ENCODE assay signal across 8 mouse cellular contexts in genomic region chr12:113155076-113155771, GRCm38 (mm10). TPM values are rescaled to one million over a fixed set of nuclear protein-coding genes. Genes with fewer than 3 reads are reported as not detected.
A peak's percentile ranks its signal among the peaks of the same experiment; 100 is the strongest.
DNase-seq lines count a peak whose midpoint lies in the region; ATAC-seq and TF ChIP-seq lines count a peak whose summit lies in the region.

No protein-coding gene starts in this region.

- intact Hi-C loops in left cerebral cortex, adult 2 months (cut with DNase I) = loop anchor here (5.0 kb wide), 1 partner anchor 143 kb away; the partner anchor contains the start of gene Pacs2
- intact Hi-C loops in left cerebral cortex, postnatal 36 days (cut with DNase I) = no loop called here

- no peaks in the 10 kb centered on the region for H3K9me3 ChIP-seq in forebrain, embryonic 12.5 days
- H3K9me3 ChIP-seq in hindbrain, embryonic 13.5 days = no peaks in the 10 kb centered on the region
- no peaks in the 10 kb centered on the region for H3K9me3 ChIP-seq in limb, embryonic 13.5 days
- H3K9me3 ChIP-seq in midbrain, embryonic 11.5 days (ENCODE audit: control insufficient read depth, low read length) = no peaks in the 10 kb centered on the region

- H3K9ac ChIP-seq in forebrain, embryonic 12.5 days = peak overlapping the region; percentile 44; the same call in 1 of the 2 replicates
- H3K9ac ChIP-seq in hindbrain, embryonic 13.5 days = peak overlapping the region; percentile 69
- peak overlapping the region; percentile 70 for H3K9ac ChIP-seq in limb, embryonic 13.5 days
- peak overlapping the region; percentile 71 for H3K9ac ChIP-seq in midbrain, embryonic 11.5 days (ENCODE audit: low read length)

- peak overlapping the region; percentile 78 for H3K27ac ChIP-seq in left cerebral cortex, adult 2 months
- H3K27ac ChIP-seq in forebrain, embryonic 12.5 days = no peak overlapping the region; the same call in 1 of the 2 replicates
- peak overlapping the region; percentile 56 for H3K27ac ChIP-seq in hindbrain, embryonic 13.5 days
- H3K27ac ChIP-seq in limb, embryonic 13.5 days = peak overlapping the region; percentile 44
- H3K27ac ChIP-seq in midbrain, embryonic 11.5 days (ENCODE audit: low read depth, low read length) = no peak overlapping the region; the same call in 1 of the 2 replicates

- peak; percentile 7; the same call in 1 of the 2 replicates for ATAC-seq in forebrain, embryonic 12.5 days (ENCODE audit: low FRiP score)
- ATAC-seq in hindbrain, embryonic 13.5 days (ENCODE audit: low FRiP score) = peak; percentile 9; the same call in 1 of the 2 replicates
- peak; percentile 0; the same call in 1 of the 2 replicates for ATAC-seq in limb, embryonic 13.5 days (ENCODE audit: low FRiP score, low read depth)
- ATAC-seq in midbrain, embryonic 11.5 days (ENCODE audit: low FRiP score) = peak; percentile 8; the same call in 1 of the 2 replicates

- peaks cover 33% of the 10 kb centered on the region for H3K4me1 ChIP-seq in forebrain, embryonic 12.5 days
- peaks cover 33% of the 10 kb centered on the region for H3K4me1 ChIP-seq in hindbrain, embryonic 13.5 days (replicated peaks)
- H3K4me1 ChIP-seq in limb, embryonic 13.5 days = peaks cover 33% of the 10 kb centered on the region
- H3K4me1 ChIP-seq in midbrain, embryonic 11.5 days (ENCODE audit: control insufficient read depth, insufficient read depth, low read length) = peaks cover 23% of the 10 kb centered on the region

- no peak for DNase-seq in left cerebral cortex, adult 2 months (ENCODE audit: extremely low spot score in 1 of 2, low spot score in 2 of 2)
- no peak for DNase-seq in left cerebral cortex, postnatal 36 days (ENCODE audit: low spot score in 2 of 2)
- peak; percentile 60 for DNase-seq in adrenal gland, postnatal 25 days
- no peak for DNase-seq in midbrain, embryonic 11.5 days (ENCODE audit: low spot score, missing footprints)
- peak; percentile 62 for DNase-seq in testis, postnatal 10 days (ENCODE audit: low spot score)

- H3K27me3 ChIP-seq in forebrain, embryonic 12.5 days = peaks cover 47% of the 10 kb centered on the region
- peaks cover 42% of the 10 kb centered on the region for H3K27me3 ChIP-seq in hindbrain, embryonic 13.5 days
- H3K27me3 ChIP-seq in limb, embryonic 13.5 days = peaks cover 39% of the 10 kb centered on the region
- peaks cover 13% of the 10 kb centered on the region; the same call in 1 of the 2 replicates for H3K27me3 ChIP-seq in midbrain, embryonic 11.5 days (ENCODE audit: control insufficient read depth, insufficient read depth, low read length)

- peaks cover 5% of the 10 kb centered on the region; the same call in 1 of the 2 replicates for H3K36me3 ChIP-seq in forebrain, embryonic 12.5 days (replicated peaks)
- no peaks in the 10 kb centered on the region for H3K36me3 ChIP-seq in hindbrain, embryonic 13.5 days
- H3K36me3 ChIP-seq in limb, embryonic 13.5 days = peaks cover 9% of the 10 kb centered on the region
- no peaks in the 10 kb centered on the region for H3K36me3 ChIP-seq in midbrain, embryonic 11.5 days (ENCODE audit: control insufficient read depth, insufficient read depth, low read length)

- peak overlapping the region; percentile 67 for H3K4me2 ChIP-seq in forebrain, embryonic 12.5 days
- peak overlapping the region; percentile 62 for H3K4me2 ChIP-seq in hindbrain, embryonic 13.5 days
- H3K4me2 ChIP-seq in limb, embryonic 13.5 days (replicated peaks) = peak overlapping the region; percentile 90
- peak overlapping the region; percentile 64 for H3K4me2 ChIP-seq in midbrain, embryonic 11.5 days

- 4% methylated on average over 32 of the region's 32 CpGs for WGBS in forebrain, embryonic 12.5 days
- 4% methylated on average over 32 of the region's 32 CpGs for WGBS in hindbrain, embryonic 13.5 days
- 4% methylated on average over 32 of the region's 32 CpGs for WGBS in limb, embryonic 13.5 days
- 5% methylated on average over 32 of the region's 32 CpGs for WGBS in midbrain, embryonic 11.5 days

- no peak for TF ChIP-seq CTCF in left cerebral cortex, adult 2 months (IDR thresholded peaks at IDR 0.05)

- peak overlapping the region; percentile 31 for H3K4me3 ChIP-seq in left cerebral cortex, adult 2 months
- H3K4me3 ChIP-seq in forebrain, embryonic 12.5 days (replicated peaks) = peak overlapping the region; percentile 67
- peak overlapping the region; percentile 38 for H3K4me3 ChIP-seq in hindbrain, embryonic 13.5 days
- H3K4me3 ChIP-seq in limb, embryonic 13.5 days = peak overlapping the region; percentile 65
- peak overlapping the region; percentile 25 for H3K4me3 ChIP-seq in midbrain, embryonic 11.5 days (ENCODE audit: low read depth, low read length)

RNA-seq across cellular contexts. Expression of gene Tedc1, which starts 1.0 kb away (rescaled TPM):
- 1 to 10 TPM; 1.7 to 2.2 TPM for total RNA-seq in left cerebral cortex, adult 2 months (2021)
- 1 to 10 TPM; 1.5 to 2.1 TPM for total RNA-seq in left cerebral cortex, postnatal 36 days (2021)
- 1.4 and 2.5 TPM in 2 replicates for total RNA-seq in adrenal gland, postnatal 25 days (2021)
- polyA plus RNA-seq in forebrain, embryonic 12.5 days (2016; fragmentation: Nextera tagmentation; extraction: Ambion mirVana) = 48.3 and 49.6 TPM in 2 replicates
- 19.9 and 20.7 TPM in 2 replicates for polyA plus RNA-seq in hindbrain, embryonic 13.5 days (2015; fragmentation: Nextera tagmentation; extraction: Ambion mirVana)
- 35.5 and 36.6 TPM in 2 replicates for polyA plus RNA-seq in limb, embryonic 13.5 days (2015; fragmentation: Nextera tagmentation; extraction: Ambion mirVana)
- 25.6 and 31.5 TPM in 2 replicates for polyA plus RNA-seq in midbrain, embryonic 11.5 days (2014; fragmentation: Nextera tagmentation; extraction: Ambion mirVana)

RNA-seq across cellular contexts. Expression of gene Crip1, which starts 9.1 kb away (rescaled TPM):
- total RNA-seq in left cerebral cortex, adult 2 months (2021) = 10 to 100 TPM; 14.4 to 15.0 TPM
- total RNA-seq in left cerebral cortex, postnatal 36 days (2021) = 10 to 100 TPM; 12.9 to 14.2 TPM
- 28.9 and 30.2 TPM in 2 replicates for total RNA-seq in adrenal gland, postnatal 25 days (2021)
- 48.5 and 62.0 TPM in 2 replicates for polyA plus RNA-seq in forebrain, embryonic 12.5 days (2016; fragmentation: Nextera tagmentation; extraction: Ambion mirVana)
- 47.1 and 48.0 TPM in 2 replicates for polyA plus RNA-seq in hindbrain, embryonic 13.5 days (2015; fragmentation: Nextera tagmentation; extraction: Ambion mirVana)
- 147 and 154 TPM in 2 replicates for polyA plus RNA-seq in limb, embryonic 13.5 days (2015; fragmentation: Nextera tagmentation; extraction: Ambion mirVana)
- polyA plus RNA-seq in midbrain, embryonic 11.5 days (2014; fragmentation: Nextera tagmentation; extraction: Ambion mirVana) = 87.1 and 95.7 TPM in 2 replicates

RNA-seq across cellular contexts. Expression of gene Crip2, which starts 15.2 kb away (rescaled TPM):
- 100 to 1,000 TPM; 143 to 148 TPM for total RNA-seq in left cerebral cortex, adult 2 months (2021)
- total RNA-seq in left cerebral cortex, postnatal 36 days (2021) = 100 to 1,000 TPM; 154 to 164 TPM
- 65.9 and 69.0 TPM in 2 replicates for total RNA-seq in adrenal gland, postnatal 25 days (2021)
- 223 and 227 TPM in 2 replicates for polyA plus RNA-seq in forebrain, embryonic 12.5 days (2016; fragmentation: Nextera tagmentation; extraction: Ambion mirVana)
- 324 and 347 TPM in 2 replicates for polyA plus RNA-seq in hindbrain, embryonic 13.5 days (2015; fragmentation: Nextera tagmentation; extraction: Ambion mirVana)
- 70.0 and 70.4 TPM in 2 replicates for polyA plus RNA-seq in limb, embryonic 13.5 days (2015; fragmentation: Nextera tagmentation; extraction: Ambion mirVana)
- polyA plus RNA-seq in midbrain, embryonic 11.5 days (2014; fragmentation: Nextera tagmentation; extraction: Ambion mirVana) = 226 and 247 TPM in 2 replicates

RNA-seq across cellular contexts. Expression of gene Tmem121, which starts 30.5 kb away (rescaled TPM):
- total RNA-seq in left cerebral cortex, adult 2 months (2021) = 10 to 100 TPM; 27.8 to 28.6 TPM
- total RNA-seq in left cerebral cortex, postnatal 36 days (2021) = 10 to 100 TPM; 24.9 to 31.1 TPM
- total RNA-seq in adrenal gland, postnatal 25 days (2021) = 4.1 and 4.3 TPM in 2 replicates
- polyA plus RNA-seq in forebrain, embryonic 12.5 days (2016; fragmentation: Nextera tagmentation; extraction: Ambion mirVana) = 21.6 and 21.9 TPM in 2 replicates
- polyA plus RNA-seq in hindbrain, embryonic 13.5 days (2015; fragmentation: Nextera tagmentation; extraction: Ambion mirVana) = 32.4 and 34.9 TPM in 2 replicates
- polyA plus RNA-seq in limb, embryonic 13.5 days (2015; fragmentation: Nextera tagmentation; extraction: Ambion mirVana) = 21.2 and 23.4 TPM in 2 replicates
- polyA plus RNA-seq in midbrain, embryonic 11.5 days (2014; fragmentation: Nextera tagmentation; extraction: Ambion mirVana) = 11.5 and 13.1 TPM in 2 replicates

RNA-seq across cellular contexts. Expression of gene Mta1, which starts 57.1 kb away (rescaled TPM):
- 10 to 100 TPM; 72.9 to 76.5 TPM for total RNA-seq in left cerebral cortex, adult 2 months (2021)
- total RNA-seq in left cerebral cortex, postnatal 36 days (2021) = 10 to 100 TPM; 79.8 to 80.2 TPM
- 104 and 109 TPM in 2 replicates for total RNA-seq in adrenal gland, postnatal 25 days (2021)
- polyA plus RNA-seq in forebrain, embryonic 12.5 days (2016; fragmentation: Nextera tagmentation; extraction: Ambion mirVana) = 22.2 and 22.7 TPM in 2 replicates
- polyA plus RNA-seq in hindbrain, embryonic 13.5 days (2015; fragmentation: Nextera tagmentation; extraction: Ambion mirVana) = 13.7 and 16.6 TPM in 2 replicates
- 17.8 and 18.7 TPM in 2 replicates for polyA plus RNA-seq in limb, embryonic 13.5 days (2015; fragmentation: Nextera tagmentation; extraction: Ambion mirVana)
- polyA plus RNA-seq in midbrain, embryonic 11.5 days (2014; fragmentation: Nextera tagmentation; extraction: Ambion mirVana) = 19.2 and 21.4 TPM in 2 replicates

Comparison
In these comparisons a context has a peak if more than half of its experiments do, and no peak if none do; other contexts are left out.
1. DNase-seq: peak in adrenal gland, postnatal 25 days (single experiment) and testis, postnatal 10 days (single experiment); none in left cerebral cortex, adult 2 months (0 of 2), left cerebral cortex, postnatal 36 days (0 of 2) and midbrain, embryonic 11.5 days (single experiment).
2. H3K27ac ChIP-seq: peak in left cerebral cortex, adult 2 months (single experiment), hindbrain, embryonic 13.5 days (single experiment) and limb, embryonic 13.5 days (single experiment); none in forebrain, embryonic 12.5 days (single experiment) and midbrain, embryonic 11.5 days (single experiment).
3. Peak in every context shown above with its lines, with median percentiles within 50 percentile points of each other: H3K4me3 ChIP-seq, ATAC-seq, H3K4me2 ChIP-seq and H3K9ac ChIP-seq.